Mouse (Mus musculus) limb, embryonic 11.5 days (tissue): Measurements from ENCODE around the gene Ctbp2. TPM values are rescaled to one million over a fixed set of nuclear protein-coding genes. Genes with fewer than 3 reads are reported as not detected.
A peak's percentile ranks its signal among the peaks of the same experiment; 100 is the strongest.

Experiments used
- ATAC-seq: fragments of 200-750 bp; cut with Nextera tagmentation; 2 replicates; pipeline ENCODE4 v1.8.0; 2017; ENCODE audit warnings: low read depth; ENCODE audit not compliant: insufficient number of reproducible peaks, low FRiP score, low TSS enrichment
- DNase-seq: peaks from one replicate; pipeline ENCODE4 v3.0.0-alpha.2; 2015; ENCODE audit warnings: low spot score
- H3K27ac ChIP-seq: fragments of 300-500 bp; sonication (generic); replicated peaks from 2 replicates; pipeline ENCODE4 v1.5.1; 2014; ENCODE audit warnings: low read depth, mild to moderate bottlenecking, low read length
- H3K27me3 ChIP-seq: fragments of 300-500 bp; sonication (generic); 2 replicates; pipeline ENCODE4 v1.6.1; 2014; ENCODE audit warnings: mild to moderate bottlenecking, low read length, mixed read lengths; ENCODE audit not compliant: control insufficient read depth, insufficient read depth
- H3K36me3 ChIP-seq: fragments of 300-500 bp; sonication (generic); 2 replicates; pipeline ENCODE4 v1.6.1; 2014; ENCODE audit warnings: mild to moderate bottlenecking, low read length, moderate library complexity, mixed read lengths; ENCODE audit not compliant: control insufficient read depth, insufficient read depth
- H3K4me1 ChIP-seq: fragments of 300-500 bp; sonication (generic); 2 replicates; pipeline ENCODE4 v1.6.1; 2014; ENCODE audit warnings: low read length, mixed read lengths; ENCODE audit not compliant: control insufficient read depth, insufficient read depth
- H3K4me2 ChIP-seq: fragments of 300-500 bp; sonication (generic); 2 replicates; pipeline ENCODE4 v1.6.1; 2014; ENCODE audit warnings: low read depth, mild to moderate bottlenecking, moderate library complexity; ENCODE audit not compliant: severe bottlenecking
- H3K4me3 ChIP-seq: fragments of 300-500 bp; sonication (generic); 2 replicates; pipeline ENCODE4 v1.5.1; 2014; ENCODE audit warnings: low read depth, low read length
- H3K9ac ChIP-seq: fragments of 300-500 bp; sonication (generic); 2 replicates; pipeline ENCODE4 v1.6.1; 2014; ENCODE audit warnings: mild to moderate bottlenecking, low read length
- H3K9me3 ChIP-seq: fragments of 300-500 bp; sonication (generic); 2 replicates; pipeline ENCODE4 v1.6.1; 2016; ENCODE audit warnings: low read length; ENCODE audit not compliant: control insufficient read depth
- WGBS: fragments of 180-500 bp; shearing (Covaris S2); extraction: QIAGEN DNeasy Blood & Tissue Kit; methylation state at CpG from one replicate; pipeline ENCODE4 v1.1.7; 2014; 5-methylcytosine and 5-hydroxymethylcytosine counted together
- polyA plus RNA-seq: library from polyadenylated mRNA; unstranded; fragments of >200 nt; fragmentation: Nextera tagmentation; extraction: Ambion mirVana; gene quantifications from 2 replicates; pipeline ENCODE4 v1.2.1, GENCODE M21; 2014

The Ctbp2 gene
- polyA plus RNA-seq, 1 experiment from 2014 or later, result 144 TPM

- no peak overlapping the region for H3K4me3 ChIP-seq
- no peaks in the 10 kb centered on the region for H3K9me3 ChIP-seq
- 79% methylated on average over 3 of the region's 3 CpGs for WGBS
- no peak overlapping the region for H3K9ac ChIP-seq
- no peak overlapping the region for H3K4me2 ChIP-seq
- no peak overlapping the region for H3K27ac ChIP-seq
- no peaks in the 10 kb centered on the region for H3K36me3 ChIP-seq
- no peaks in the 10 kb centered on the region for H3K27me3 ChIP-seq
- peaks cover 53% of the 10 kb centered on the region for H3K4me1 ChIP-seq
- DNase-seq (no peak), ATAC-seq (no peak)
These were observed 84.4 kb downstream of the Ctbp2 start for GRCm38 (mm10) chr7:133039556-133040255.

- H3K4me2 ChIP-seq, result 0 out of 2 replicates have a peak overlapping the region, but pooled peaks have one; percentile 7
These were observed 86.5 kb downstream of the Ctbp2 start for GRCm38 (mm10) chr7:133037618-133038017.

GRCm38 (mm10) chr7:133037217-133037616 lies 86.9 kb downstream of the Ctbp2 start:
- no peak overlapping the region for H3K9ac ChIP-seq
- 7% methylated on average over 5 of the region's 5 CpGs for WGBS
- peak overlapping the region; percentile 81 for H3K27ac ChIP-seq
- no peak overlapping the region for H3K4me2 ChIP-seq
- no peaks in the 10 kb centered on the region for H3K9me3 ChIP-seq
- H3K36me3 ChIP-seq, result no peaks in the 10 kb centered on the region
- peak; percentile 87 for DNase-seq
- H3K27me3 ChIP-seq, result no peaks in the 10 kb centered on the region
- peaks cover 64% of the 10 kb centered on the region for H3K4me1 ChIP-seq
- H3K4me3 ChIP-seq, result no peak overlapping the region
- peak; percentile 66; the same call in 1 of the 2 replicates for ATAC-seq

More at GRCm38 (mm10) chr7:133037618-133038017, 86.5 kb downstream of the Ctbp2 start:
- Histone ChIP-seq H3K9ac (no peak overlapping the region), H3K4me3 (no peak overlapping the region), H3K9me3 (no peaks in the 10 kb centered on the region), H3K4me1 (peaks cover 65% of the 10 kb centered on the region), H3K36me3 (no peaks in the 10 kb centered on the region), H3K27me3 (no peaks in the 10 kb centered on the region), H3K27ac (peak overlapping the region; percentile 81)
- ATAC-seq (no peak; the same call in 1 of the 2 replicates), DNase-seq (peak; percentile 72)
- WGBS, result 3% methylated on average over 4 of the region's 4 CpGs

- Histone ChIP-seq H3K27me3 (no peaks in the 10 kb centered on the region), H3K9ac (no peak overlapping the region), H3K9me3 (no peaks in the 10 kb centered on the region), H3K4me1 (peaks cover 55% of the 10 kb centered on the region), H3K4me3 (no peak overlapping the region), H3K4me2 (no peak overlapping the region), H3K36me3 (no peaks in the 10 kb centered on the region), H3K27ac (no peak overlapping the region)
- no peak for ATAC-seq
- no peak for DNase-seq
These were observed 88.3 kb downstream of the Ctbp2 start for GRCm38 (mm10) chr7:133035901-133036300.

- H3K9me3 ChIP-seq, result no peaks in the 10 kb centered on the region
- ATAC-seq (no peak), DNase-seq (peak; percentile 78)
- peaks cover 36% of the 10 kb centered on the region for H3K4me1 ChIP-seq
- H3K27me3 ChIP-seq, result no peaks in the 10 kb centered on the region
- no peaks in the 10 kb centered on the region for H3K36me3 ChIP-seq
- no peak overlapping the region for H3K9ac ChIP-seq
- 56% methylated on average over 9 of the region's 9 CpGs for WGBS
- no peak overlapping the region for H3K4me3 ChIP-seq
- no peak overlapping the region for H3K27ac ChIP-seq
- no peak overlapping the region for H3K4me2 ChIP-seq
These were observed 91.5 kb downstream of the Ctbp2 start for GRCm38 (mm10) chr7:133032589-133033203.

- DNase-seq, result no peak
- no peak overlapping the region for H3K4me2 ChIP-seq
- no peaks in the 10 kb centered on the region for H3K9me3 ChIP-seq
- no peaks in the 10 kb centered on the region for H3K36me3 ChIP-seq
- ATAC-seq, result no peak
- no peaks in the 10 kb centered on the region for H3K27me3 ChIP-seq
- peaks cover 27% of the 10 kb centered on the region for H3K4me1 ChIP-seq
- H3K9ac ChIP-seq, result no peak overlapping the region
- 80% methylated on average over 8 of the region's 8 CpGs for WGBS
- H3K27ac ChIP-seq, result no peak overlapping the region
- no peak overlapping the region for H3K4me3 ChIP-seq
These were observed 94.6 kb downstream of the Ctbp2 start for GRCm38 (mm10) chr7:133029496-133030047.

- WGBS, result 95% methylated on average over 8 of the region's 8 CpGs
- Histone ChIP-seq H3K9me3 (no peaks in the 10 kb centered on the region), H3K36me3 (no peaks in the 10 kb centered on the region), H3K4me3 (no peak overlapping the region), H3K9ac (no peak overlapping the region), H3K27me3 (no peaks in the 10 kb centered on the region), H3K27ac (no peak overlapping the region), H3K4me2 (no peak overlapping the region), H3K4me1 (peaks cover 22% of the 10 kb centered on the region)
- ATAC-seq (no peak), DNase-seq (no peak)
These were observed 95.2 kb downstream of the Ctbp2 start for GRCm38 (mm10) chr7:133029004-133029403.

- Histone ChIP-seq H3K27ac (no peak overlapping the region), H3K9me3 (no peaks in the 10 kb centered on the region), H3K9ac (no peak overlapping the region), H3K27me3 (no peaks in the 10 kb centered on the region), H3K4me2 (no peak overlapping the region), H3K36me3 (no peaks in the 10 kb centered on the region), H3K4me1 (peaks cover 15% of the 10 kb centered on the region), H3K4me3 (no peak overlapping the region)
- DNase-seq (no peak), ATAC-seq (no peak)
- WGBS, result 90% methylated on average over 4 of the region's 4 CpGs
These were observed 96.2 kb downstream of the Ctbp2 start for GRCm38 (mm10) chr7:133027930-133028329.
